In the genomic region with DNA sequence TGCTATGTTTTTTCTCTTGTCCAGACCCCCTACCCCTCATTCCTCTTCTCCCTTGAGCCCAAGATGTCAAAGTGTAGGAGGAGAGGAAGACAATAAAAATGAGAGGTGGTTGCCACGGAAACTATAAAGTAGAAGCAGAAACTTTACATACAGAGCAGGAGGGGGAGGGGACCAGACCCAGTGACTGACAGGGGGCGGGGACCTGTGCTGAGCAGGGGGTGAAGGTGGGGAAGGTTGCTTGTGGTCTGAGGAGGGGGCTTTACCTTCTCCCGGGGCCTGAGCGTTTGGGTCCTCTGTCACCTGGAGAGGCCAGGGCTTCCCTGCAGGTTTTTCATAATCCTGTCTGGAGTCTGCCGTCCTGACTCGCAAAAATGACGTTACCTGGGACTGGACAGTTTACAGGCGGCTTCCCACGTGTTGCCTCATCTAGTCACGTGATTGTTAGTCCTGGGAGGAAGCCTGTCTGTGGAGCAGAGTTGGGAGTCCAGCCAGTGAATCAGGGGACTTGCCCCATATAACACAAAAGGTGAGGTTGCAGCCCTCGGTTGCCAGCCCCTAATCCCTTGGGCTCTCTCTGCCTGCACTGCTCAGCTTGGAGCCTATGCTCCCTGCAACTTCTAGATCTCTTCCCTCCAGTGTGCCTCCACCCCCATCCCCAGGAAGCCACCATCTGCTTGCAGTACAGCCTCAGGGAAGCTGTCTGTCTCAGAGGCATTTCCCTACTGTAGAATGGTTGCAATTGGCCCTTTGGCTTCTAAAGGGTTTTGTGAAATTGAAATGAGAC, we compare ENCODE assay signal across 8 mouse cellular contexts. TPM values are rescaled to one million over a fixed set of nuclear protein-coding genes. Genes with fewer than 3 reads are reported as not detected.
DNase-seq lines count a peak whose midpoint lies in the region; ATAC-seq lines count a peak whose summit lies in the region.

No protein-coding gene starts in this region.

- H3K9ac ChIP-seq in forebrain, embryonic 15.5 days (replicated peaks) = no peak overlapping the region
- H3K9ac ChIP-seq in midbrain, embryonic 15.5 days = no peak overlapping the region

- H3K36me3 ChIP-seq in forebrain, embryonic 15.5 days = no peaks in the 10 kb centered on the region
- H3K36me3 ChIP-seq in midbrain, embryonic 15.5 days (replicated peaks) = no peaks in the 10 kb centered on the region

- no peak overlapping the region for H3K4me3 ChIP-seq in forebrain, embryonic 15.5 days
- no peak overlapping the region for H3K4me3 ChIP-seq in midbrain, embryonic 15.5 days

- no peaks in the 10 kb centered on the region for H3K27me3 ChIP-seq in forebrain, embryonic 15.5 days
- H3K27me3 ChIP-seq in midbrain, embryonic 15.5 days (replicated peaks) = no peaks in the 10 kb centered on the region

- peak overlapping the region; percentile 63 for H3K27ac ChIP-seq in forebrain, embryonic 15.5 days (replicated peaks)
- H3K27ac ChIP-seq in midbrain, embryonic 15.5 days = no peak overlapping the region

- 6% methylated on average over 11 of the region's 11 CpGs for WGBS in forebrain, embryonic 15.5 days
- 6% methylated on average over 11 of the region's 11 CpGs for WGBS in midbrain, embryonic 15.5 days

- H3K4me1 ChIP-seq in forebrain, embryonic 15.5 days = peaks cover 26% of the 10 kb centered on the region
- H3K4me1 ChIP-seq in midbrain, embryonic 15.5 days = peaks cover 35% of the 10 kb centered on the region

- no peak overlapping the region for H3K4me2 ChIP-seq in forebrain, embryonic 15.5 days (replicated peaks)
- peak overlapping the region; percentile 6 for H3K4me2 ChIP-seq in midbrain, embryonic 15.5 days

- no peaks in the 10 kb centered on the region for H3K9me3 ChIP-seq in forebrain, embryonic 15.5 days
- H3K9me3 ChIP-seq in midbrain, embryonic 15.5 days = no peaks in the 10 kb centered on the region

- ATAC-seq in forebrain, embryonic 15.5 days (replicated peaks) = peak; percentile 77
- peak; percentile 34 for ATAC-seq in midbrain, embryonic 15.5 days (replicated peaks)

- DNase-seq in cerebellum, adult 11-12 months = peak; percentile 80
- no peak for DNase-seq in cerebellum, adult 8-10 months
- peak; percentile 67 for DNase-seq in R1 (ENCODE audit: low read depth, low spot score)
- peak; percentile 41 to 52 for DNase-seq in layer of hippocampus, postnatal 14 days (ENCODE audit: low spot score in 2 of 2)
- DNase-seq in urinary bladder, postnatal 4 days (ENCODE audit: low spot score in 2 of 2) = no peak
- DNase-seq in ovary, postnatal 36 days (ENCODE audit: low spot score) = no peak

RNA-seq across cellular contexts. Expression of a gene that starts 52.3 kb away (rescaled TPM):
- 66.6 and 97.0 TPM in 2 replicates for polyA plus RNA-seq in forebrain, embryonic 15.5 days (2015; fragmentation: Nextera tagmentation; extraction: Ambion mirVana)
- 100 to 1,000 TPM; 113 to 114 TPM for total RNA-seq in layer of hippocampus, postnatal 14 days (2021)
- 75.5 and 79.7 TPM in 2 replicates for polyA plus RNA-seq in midbrain, embryonic 15.5 days (2015; fragmentation: Nextera tagmentation; extraction: Ambion mirVana)

Comparison
In these comparisons a context has a peak if more than half of its experiments do, and no peak if none do; other contexts are left out.
1. DNase-seq: peak in cerebellum, adult 11-12 months (single experiment), R1 (single experiment) and layer of hippocampus, postnatal 14 days (2 of 2); none in cerebellum, adult 8-10 months (single experiment), urinary bladder, postnatal 4 days (0 of 2) and ovary, postnatal 36 days (single experiment).